Mouse (Mus musculus): ENCODE data around the gene Phlpp1.

GRCm38 (mm10) chr1:106172931-106173371 is 1.4 kb downstream of the Phlpp1 start:
- TF ChIP-seq ZMIZ1 (IDR thresholded peaks at IDR 0.05; ENCODE audit: low read depth, low read length) (no peak), MYC (IDR thresholded peaks at IDR 0.05; ENCODE audit: low read depth, low read length) (no peak), POLR2A (IDR thresholded peaks at IDR 0.05; ENCODE audit: control insufficient read depth in 1 of 2, insufficient read depth in 1 of 2, low read depth in 1 of 2, low read length in 2 of 2, poor library complexity in 1 of 2) (no peak; a peak in 1 of 4 replicates), UBTF (IDR thresholded peaks at IDR 0.05; ENCODE audit: borderline replicate concordance, insufficient read depth, low read depth, low read length) (0 out of 2 replicates have a peak, but pooled peaks have one; percentile 76), ETS1 (IDR thresholded peaks at IDR 0.05; ENCODE audit: low read depth, low read length) (no peak), KAT2A (conservative IDR thresholded peaks at IDR 0.05; ENCODE audit: low read depth, low read length) (no peak)

Measured in MEL (cell line).